Mouse (Mus musculus): Measurements from ENCODE around the gene Hoxb7.

Hoxb7 gene

DNA sequence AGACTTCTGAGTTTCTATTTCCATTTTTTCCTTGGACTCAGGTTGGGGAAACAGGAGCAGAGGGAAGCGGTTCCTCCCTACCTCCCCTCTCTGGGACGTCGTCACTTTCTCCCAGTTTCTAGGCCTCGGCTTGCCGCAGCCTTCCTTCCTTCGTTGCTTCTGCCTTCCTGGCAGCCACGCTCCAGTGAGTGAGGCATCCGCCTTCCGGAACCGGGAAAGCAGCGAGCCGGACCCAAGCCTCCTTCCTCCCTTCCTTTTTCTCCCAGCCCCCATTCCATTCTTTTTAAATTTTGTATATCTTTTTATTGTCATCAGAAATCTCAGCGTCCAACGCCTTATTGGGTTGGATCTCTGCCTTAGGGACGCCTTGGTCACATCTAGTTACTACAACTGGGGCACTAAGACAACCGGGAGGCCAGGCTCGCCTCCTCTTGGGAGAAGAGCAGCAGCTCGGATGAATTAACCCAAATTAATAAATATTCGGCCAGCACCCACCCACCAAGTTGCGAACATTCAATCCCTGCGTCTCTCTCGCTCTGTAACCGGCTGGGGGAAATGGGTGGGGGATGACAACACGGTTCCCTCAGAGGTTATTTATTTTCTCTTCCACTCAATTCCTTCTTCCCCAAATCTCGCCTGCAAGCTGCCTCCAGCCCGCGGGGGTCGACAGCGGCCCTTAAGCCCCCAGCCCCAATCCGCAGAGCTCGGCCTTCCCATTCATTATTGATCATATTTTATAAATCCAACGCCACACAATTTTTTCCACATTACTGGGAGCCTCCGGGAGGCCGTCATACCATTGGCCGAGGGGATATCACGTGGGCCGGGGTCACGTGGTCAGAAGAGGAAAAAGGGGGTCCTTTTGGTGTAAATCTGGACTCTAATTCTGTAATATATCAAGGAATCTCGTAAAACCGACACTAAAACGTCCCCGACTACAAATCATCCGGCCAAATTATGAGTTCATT, at the start of gene Hoxb7:
Gene Hoxb7 (plus strand): TSS at position 853 of the 968 bp plus-strand sequence.
- no peak for DNase-seq (ENCODE audit: low spot score in 2 of 2)

- no peak for DNase-seq (ENCODE audit: low spot score in 2 of 2)
Observed at GRCm38 (mm10) chr11:96240211-96240610, 46.2 kb upstream of the Hoxb7 start.

DNA sequence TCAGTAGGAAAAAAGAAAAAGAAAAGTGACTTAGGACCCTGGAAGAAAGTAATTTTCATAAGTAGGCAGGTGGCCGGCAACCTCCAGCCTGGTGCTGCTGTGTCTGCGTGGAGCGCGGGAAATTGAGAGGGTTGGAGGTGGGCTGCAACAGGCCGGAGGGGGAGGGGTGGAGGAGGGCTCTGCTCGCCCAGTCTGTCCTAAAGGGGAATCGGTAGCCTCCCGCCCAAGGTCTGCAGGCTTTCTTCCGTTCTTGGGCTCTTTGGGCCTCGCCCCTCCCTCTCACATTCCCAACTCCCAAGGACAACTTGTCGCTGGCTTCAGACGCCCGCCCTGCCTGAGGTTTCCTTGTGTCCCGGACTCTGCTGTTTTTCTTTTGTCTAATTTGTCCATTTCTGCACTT, 35.5 kb upstream of the Hoxb7 start:
- no peak for DNase-seq (ENCODE audit: low spot score in 2 of 2)

- DNase-seq (ENCODE audit: low spot score in 2 of 2): no peak
Observed at GRCm38 (mm10) chr11:96251480-96252031, 34.9 kb upstream of the Hoxb7 start.

DNA sequence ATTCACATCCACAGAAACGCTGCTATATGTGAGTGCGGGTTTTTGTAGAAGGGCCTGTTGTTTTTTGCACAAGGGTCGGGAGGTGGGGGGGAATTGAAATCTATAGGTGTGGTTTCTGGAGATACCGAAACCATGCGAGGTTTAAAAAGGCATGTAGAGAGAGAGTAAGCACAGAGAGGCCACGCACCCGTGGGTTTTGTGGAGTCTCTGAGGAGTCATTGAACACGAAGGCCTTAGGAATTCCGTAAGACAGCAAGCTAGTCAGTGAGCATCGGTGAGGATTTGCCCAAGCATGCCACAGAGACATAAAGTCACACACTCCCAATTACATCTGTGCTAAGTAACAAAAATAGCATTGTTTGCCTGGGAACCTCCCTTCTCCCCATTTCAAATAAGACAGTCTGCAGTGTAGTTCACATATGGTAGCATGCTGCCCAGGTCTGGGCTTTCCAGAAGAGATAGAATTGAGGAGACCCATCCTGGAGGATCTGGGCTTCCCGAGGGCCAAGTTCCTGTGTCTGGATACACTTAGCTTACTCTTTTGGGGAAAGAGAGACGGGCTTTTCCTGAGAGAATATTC, 33.8 kb upstream of the Hoxb7 start:
- no peak for DNase-seq (ENCODE audit: low spot score in 2 of 2)

DNA sequence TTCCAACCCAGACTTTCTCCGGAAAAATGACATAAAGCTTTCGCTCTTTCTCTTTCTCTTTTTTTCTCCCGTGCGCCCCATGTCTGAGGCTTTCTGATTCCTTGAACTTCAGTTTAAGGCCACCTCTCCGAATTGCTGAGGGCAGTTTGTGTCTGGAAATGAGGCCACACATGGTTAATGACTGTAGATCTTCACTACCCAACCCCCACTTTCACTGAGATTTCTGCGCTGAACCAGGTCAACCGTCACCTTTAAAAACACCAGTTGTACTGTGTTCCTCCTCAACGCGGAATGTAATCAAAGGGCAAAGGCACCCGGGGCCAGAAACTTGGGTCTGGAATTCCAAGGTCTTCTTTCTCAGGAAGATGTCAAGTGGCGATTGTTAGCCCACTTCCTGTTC, 32.2 kb upstream of the Hoxb7 start:
- no peak for DNase-seq (ENCODE audit: low spot score in 2 of 2)

GRCm38 (mm10) chr11:96255111-96255995, 31.1 kb upstream of the Hoxb7 start:
- DNase-seq (ENCODE audit: low spot score in 2 of 2): no peak

DNA sequence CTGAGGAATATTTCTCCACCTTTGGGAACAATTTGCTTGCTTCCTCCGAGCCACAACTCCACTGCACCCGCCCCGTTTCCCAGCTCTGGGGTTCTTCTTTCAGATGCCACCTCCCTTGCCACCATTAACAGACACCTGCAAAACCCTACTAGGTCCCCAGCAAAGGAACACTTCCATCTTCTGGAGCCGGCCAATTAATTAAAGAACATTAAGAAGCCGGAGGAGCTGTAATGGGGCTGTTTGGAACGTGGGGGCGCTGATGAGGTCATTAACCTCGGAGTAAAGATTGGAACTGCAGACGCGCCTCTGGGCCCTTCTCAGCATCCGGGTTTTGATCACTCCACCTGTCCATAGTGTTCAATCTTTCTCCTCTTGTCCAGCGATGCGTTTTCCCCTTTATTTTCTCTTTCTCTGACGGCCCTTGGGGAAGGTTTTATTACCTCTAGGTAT, 30.4 kb upstream of the Hoxb7 start:
- no peak for DNase-seq (ENCODE audit: low spot score in 2 of 2)

- no peak for DNase-seq (ENCODE audit: low spot score in 2 of 2)
Observed at GRCm38 (mm10) chr11:96257141-96257540, 29.3 kb upstream of the Hoxb7 start.

DNA sequence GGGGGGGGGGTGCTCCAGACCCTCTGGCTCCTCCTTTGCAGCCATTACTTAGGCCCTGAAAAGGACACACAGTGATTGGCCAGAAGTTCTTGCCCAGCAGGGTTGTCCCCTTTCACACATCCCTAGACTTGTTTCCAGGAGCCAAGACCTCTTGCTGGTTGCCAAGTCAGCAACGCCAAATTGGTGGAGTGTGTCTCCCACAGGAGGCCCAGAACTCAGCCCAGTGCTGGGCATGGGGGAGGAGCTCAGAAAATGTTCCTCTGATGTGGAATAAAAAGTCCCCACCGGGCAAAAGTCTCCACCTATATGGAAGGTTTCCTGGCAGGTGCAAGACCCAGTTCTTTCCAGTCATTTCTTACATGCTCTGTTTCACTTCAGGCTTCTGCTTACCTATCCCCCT, 27.4 kb upstream of the Hoxb7 start:
- no peak for DNase-seq (ENCODE audit: low spot score in 2 of 2)

DNA sequence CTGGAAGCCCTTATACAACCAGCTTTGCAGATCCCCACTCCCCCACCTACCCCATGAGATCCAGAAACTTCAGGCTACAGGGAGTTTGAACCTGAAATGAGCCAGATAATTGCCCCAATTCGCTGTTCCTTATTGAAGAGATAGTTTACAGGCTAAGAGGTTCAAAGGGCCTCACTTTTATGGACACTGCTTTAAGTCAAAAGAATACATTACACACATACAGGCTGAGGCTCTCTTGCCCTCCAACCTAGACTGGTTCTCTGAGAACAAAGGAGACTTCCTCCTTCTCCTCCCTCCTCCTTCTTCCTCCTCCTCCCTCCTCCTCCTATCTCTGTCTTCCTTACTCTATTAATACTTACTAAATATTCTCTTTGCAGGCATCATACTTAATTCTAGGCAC, 26.9 kb upstream of the Hoxb7 start:
- no peak for DNase-seq (ENCODE audit: low spot score in 2 of 2)

GRCm38 (mm10) chr11:96260310-96260970, 26.0 kb upstream of the Hoxb7 start:
- no peak for DNase-seq (ENCODE audit: low spot score in 2 of 2)

- DNase-seq (ENCODE audit: low spot score in 2 of 2): peak; percentile 42 to 80
Observed at GRCm38 (mm10) chr11:96261323-96261890, 25.0 kb upstream of the Hoxb7 start.

DNA sequence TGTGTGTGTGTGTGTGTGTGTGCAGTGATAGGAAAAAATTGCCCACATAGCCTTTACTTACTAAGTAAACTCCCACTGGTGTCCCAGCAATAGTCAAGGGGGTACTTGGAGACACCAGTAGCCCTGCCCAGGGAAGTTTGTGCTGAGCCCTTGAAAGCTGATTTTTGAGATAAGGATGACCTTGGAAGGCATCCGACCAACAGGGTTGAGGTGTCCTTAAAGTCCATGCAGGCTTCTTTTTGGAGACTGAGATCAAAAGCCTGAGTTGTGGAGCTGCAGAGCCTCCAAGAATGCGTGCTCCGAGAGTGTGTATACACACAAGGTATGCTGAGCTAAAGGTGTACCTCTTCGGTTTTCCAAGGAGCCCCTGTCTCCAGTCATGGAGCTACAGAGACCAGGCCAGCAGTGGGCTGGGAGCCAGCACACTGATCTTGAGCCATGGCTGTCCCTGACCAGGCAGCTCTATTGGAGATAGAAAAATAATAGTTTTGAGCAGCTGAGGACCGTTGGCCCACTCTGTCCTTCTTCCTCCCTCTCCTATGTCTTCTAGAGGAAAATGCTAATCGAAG, 24.1 kb upstream of the Hoxb7 start:
- no peak for DNase-seq (ENCODE audit: low spot score in 2 of 2)

GRCm38 (mm10) chr11:96263636-96264389, 22.6 kb upstream of the Hoxb7 start:
- no peak for DNase-seq (ENCODE audit: low spot score in 2 of 2)

- no peak for DNase-seq (ENCODE audit: low spot score in 2 of 2)
Observed at GRCm38 (mm10) chr11:96264390-96265020, 21.9 kb upstream of the Hoxb7 start.

- no peak for DNase-seq (ENCODE audit: low spot score in 2 of 2)
Observed at GRCm38 (mm10) chr11:96265954-96266353, 20.5 kb upstream of the Hoxb7 start.

DNA sequence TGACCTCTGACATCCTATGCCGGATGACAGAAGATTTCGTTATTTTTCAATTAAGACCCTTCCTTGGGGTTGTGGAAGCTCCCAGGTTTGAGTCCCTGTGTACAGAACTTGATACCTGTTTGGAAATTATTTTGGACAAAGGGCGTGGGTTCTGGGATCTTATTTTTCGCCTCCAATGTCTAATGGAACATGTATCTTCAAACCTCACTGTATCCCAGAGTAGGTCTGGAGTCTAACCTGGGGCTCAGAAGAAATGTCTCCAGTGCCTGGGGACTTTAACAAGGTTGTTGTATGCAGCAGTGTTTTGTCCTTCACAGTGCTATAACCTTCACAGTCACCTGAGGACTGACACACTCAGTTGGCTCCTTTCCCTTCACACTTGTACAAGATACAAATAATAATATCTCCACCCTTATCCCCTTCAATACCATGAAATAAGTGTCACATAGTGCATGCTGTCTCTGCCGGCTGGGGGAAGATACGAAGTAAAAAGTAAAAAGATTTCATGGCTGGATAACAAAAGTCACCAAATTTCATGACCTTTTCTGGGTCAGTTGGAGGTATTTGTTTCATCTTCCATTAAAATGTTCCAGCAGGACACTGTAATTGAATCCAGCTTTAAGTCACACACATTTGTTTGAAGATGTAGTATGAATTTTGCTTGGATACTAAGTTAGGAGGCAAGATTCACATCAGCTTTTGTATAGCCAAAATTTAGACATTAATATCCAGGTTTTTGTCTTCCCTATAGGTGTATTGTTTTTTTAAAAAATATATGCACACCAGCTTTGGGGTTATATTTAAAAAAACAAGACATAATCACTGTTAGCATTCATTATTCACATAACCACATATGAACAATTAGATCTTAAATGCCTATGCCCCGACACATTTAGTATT, 19.2 kb upstream of the Hoxb7 start:
- no peak for DNase-seq (ENCODE audit: low spot score in 2 of 2)
